8 mouse cellular contexts compared by ENCODE assay signal in the genomic region with DNA sequence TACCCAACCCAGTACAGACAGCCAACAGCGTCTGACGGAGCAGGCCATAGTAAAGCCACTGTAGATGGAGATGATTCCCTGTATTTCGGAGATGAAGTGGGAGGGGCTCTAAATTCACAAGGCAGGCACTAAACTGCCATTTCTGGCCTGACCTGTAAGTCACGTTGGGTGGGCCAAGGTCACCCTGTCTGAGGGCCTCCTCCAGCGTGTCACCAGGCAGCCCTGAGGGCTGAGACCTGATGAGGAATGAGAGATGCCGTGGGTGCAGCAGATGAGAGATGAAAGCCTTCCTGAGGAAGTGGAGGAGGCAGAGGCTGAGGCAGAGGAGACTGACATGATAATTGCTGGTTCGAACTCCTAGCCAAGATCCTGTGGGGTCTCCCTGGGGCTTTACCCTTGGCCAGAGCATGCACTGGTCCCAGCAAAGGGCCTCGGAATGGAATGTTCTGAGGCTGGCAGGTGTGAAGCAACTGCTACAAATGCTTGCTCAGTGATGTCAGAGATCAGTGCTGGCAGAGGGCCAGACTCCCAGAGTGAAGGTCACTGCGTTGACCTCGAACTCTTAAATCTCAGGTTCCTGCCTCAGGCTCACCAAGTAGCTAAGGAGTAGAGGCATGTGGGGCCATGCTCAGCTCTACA. TPM values are rescaled to one million over a fixed set of nuclear protein-coding genes. Genes with fewer than 3 reads are reported as not detected.
DNase-seq lines count a peak whose midpoint lies in the region.

No protein-coding gene starts in this region.

- intact Hi-C loops in gastrocnemius, postnatal 14 days (cut with DNase I; ENCODE audit: low total_unique reads) = no loop called here

- peaks cover 5% of the 10 kb centered on the region; the same call in 1 of the 2 replicates for H3K4me1 ChIP-seq in brown adipose tissue, adult 24 weeks (ENCODE audit: control insufficient read depth, insufficient read depth, insufficient read length, low read length)

- peak; percentile 18 for DNase-seq in gastrocnemius, postnatal 14 days
- no peak for DNase-seq in gastrocnemius, adult 8-10 months (ENCODE audit: low spot score in 2 of 2)
- peak; percentile 76 for DNase-seq in kidney, adult 18-20 months
- peak; percentile 54 for DNase-seq in lung, postnatal 14 days
- DNase-seq in layer of hippocampus, adult 8-10 months (ENCODE audit: low spot score in 2 of 2) = no peak
- no peak for DNase-seq in thymus, postnatal 36 days
- DNase-seq in layer of hippocampus, postnatal 25 days (ENCODE audit: extremely low spot score in 1 of 2, low spot score in 1 of 2) = no peak

- no peak overlapping the region for H3K4me3 ChIP-seq in brown adipose tissue, adult 24 weeks (ENCODE audit: insufficient read depth, low read depth, low read length)

- peak overlapping the region; percentile 74 for H3K27ac ChIP-seq in brown adipose tissue, adult 24 weeks (replicated peaks; ENCODE audit: low read depth, low read length)

RNA-seq across cellular contexts. Expression of gene Proser2, which starts 55.0 kb away (rescaled TPM):
- 1 to 10 TPM; 2.9 to 3.7 TPM for total RNA-seq in gastrocnemius, postnatal 14 days (2021)
- total RNA-seq in gastrocnemius, adult 8-10 months (2022) = under 1 TPM; 0.70 to 0.97 (median 0.90) TPM
- 2.3 and 3.3 TPM in 2 replicates for polyA plus RNA-seq in brown adipose tissue, adult 24 weeks (2012; ENCODE audit: insufficient read depth, insufficient read length, missing spikeins)
- total RNA-seq in layer of hippocampus, adult 8-10 months (2022) = 1 to 10 TPM; 1.5 to 2.4 (median 1.9) TPM
- 1 to 10 TPM; 2.2 to 2.4 TPM for total RNA-seq in layer of hippocampus, postnatal 25 days (2021)

Comparison
In these comparisons a context has a peak if more than half of its experiments do, and no peak if none do; other contexts are left out.
1. DNase-seq: peak in gastrocnemius, postnatal 14 days (single experiment), kidney, adult 18-20 months (single experiment) and lung, postnatal 14 days (single experiment); none in gastrocnemius, adult 8-10 months (0 of 2), layer of hippocampus, adult 8-10 months (0 of 2), thymus, postnatal 36 days (0 of 2) and layer of hippocampus, postnatal 25 days (0 of 2).